Mouse (Mus musculus) heart, embryonic 12.5 days (tissue): ENCODE results near the gene Ccnjl. TPM values are rescaled to one million over a fixed set of nuclear protein-coding genes. Genes with fewer than 3 reads are reported as not detected.

Experiments
- ATAC-seq: fragments of 200-750 bp; cut with Nextera tagmentation; 2 replicates; pipeline ENCODE4 v1.8.0; 2017; ENCODE audit warnings: moderate TSS enrichment, moderate library complexity; ENCODE audit not compliant: insufficient number of reproducible peaks, low FRiP score
- H3K27ac ChIP-seq: fragments of 300-500 bp; sonication (generic); 2 replicates; pipeline ENCODE4 v1.5.1; 2016; ENCODE audit warnings: mild to moderate bottlenecking, moderate library complexity; ENCODE audit not compliant: poor library complexity, severe bottlenecking
- H3K27me3 ChIP-seq: fragments of 300-500 bp; sonication (generic); replicated peaks from 2 replicates; pipeline ENCODE4 v1.6.1; 2016; ENCODE audit warnings: mild to moderate bottlenecking, moderate library complexity
- H3K36me3 ChIP-seq: fragments of 300-500 bp; sonication (generic); 2 replicates; pipeline ENCODE4 v1.6.1; 2016; ENCODE audit warnings: mild to moderate bottlenecking, moderate library complexity
- H3K4me1 ChIP-seq: fragments of 300-500 bp; sonication (generic); replicated peaks from 2 replicates; pipeline ENCODE4 v1.6.1; 2016; ENCODE audit warnings: mild to moderate bottlenecking
- H3K4me2 ChIP-seq: fragments of 300-500 bp; sonication (generic); 2 replicates; pipeline ENCODE4 v1.6.1; 2016; ENCODE audit warnings: mild to moderate bottlenecking, moderate library complexity
- H3K4me3 ChIP-seq: fragments of 300-500 bp; sonication (generic); 2 replicates; pipeline ENCODE4 v1.5.1; 2016; ENCODE audit warnings: mild to moderate bottlenecking
- H3K9ac ChIP-seq: fragments of 300-500 bp; sonication (generic); 2 replicates; pipeline ENCODE4 v1.6.1; 2016; ENCODE audit warnings: mild to moderate bottlenecking, moderate library complexity
- H3K9me3 ChIP-seq: fragments of 300-500 bp; sonication (generic); replicated peaks from 2 replicates; pipeline ENCODE4 v1.6.1; 2016; ENCODE audit warnings: mild to moderate bottlenecking, moderate library complexity
- whole genome bisulfite sequencing: fragments of 180-500 bp; shearing (Covaris S2); methylation state at CpG from one replicate; pipeline ENCODE4 v1.1.7; 2016; 5-methylcytosine and 5-hydroxymethylcytosine counted together
- polyA plus RNA-seq: library from polyadenylated mRNA; unstranded; fragments of >200 nt; fragmentation: Nextera tagmentation; extraction: Ambion mirVana; gene quantifications from 2 replicates; pipeline ENCODE4 v1.2.1, GENCODE M21; 2016

Ccnjl gene
- polyA plus RNA-seq, 1 experiment from 2014 or later, result 18.9 TPM

DNA sequence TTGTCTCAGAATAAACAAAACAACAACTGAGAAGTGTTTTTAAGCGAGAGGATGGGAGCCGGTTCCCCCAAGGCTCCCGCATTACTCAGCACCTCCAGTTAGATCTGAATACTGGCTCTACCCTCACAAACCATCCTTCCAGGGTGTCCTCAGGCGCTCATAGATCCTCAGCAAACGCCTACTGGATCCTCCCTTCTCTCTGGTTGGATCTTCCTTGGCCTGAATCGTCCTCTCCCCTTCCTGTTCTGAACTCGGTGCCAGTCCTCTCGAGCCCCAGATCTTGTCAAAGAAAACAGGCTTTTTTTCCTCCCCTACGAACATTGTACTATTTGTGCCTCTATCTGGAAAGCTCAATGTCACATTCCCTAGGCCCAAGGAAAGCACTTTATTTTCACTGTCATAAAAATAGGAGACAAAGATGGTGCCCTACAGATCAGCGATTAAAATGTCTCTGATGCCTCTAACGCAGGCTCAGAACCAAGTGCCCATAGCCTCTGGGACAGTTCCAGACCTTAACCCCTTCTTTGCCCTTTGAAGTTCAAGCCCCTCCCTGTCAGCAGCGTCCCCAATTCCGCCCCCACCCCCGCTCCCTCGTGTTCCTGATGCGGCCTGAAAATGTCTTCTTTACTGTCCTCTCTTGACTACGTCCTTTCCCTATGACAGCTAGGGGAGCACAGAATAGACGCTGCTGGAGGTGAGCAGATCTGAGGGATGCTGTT is 98.5 kb downstream of the Ccnjl start:
- peak overlapping the region; percentile 8; the same call in 1 of the 2 replicates for H3K4me3 ChIP-seq
- H3K9ac ChIP-seq, result no peak overlapping the region
- no peaks in the 10 kb centered on the region for H3K9me3 ChIP-seq
- H3K4me2 ChIP-seq, result peak overlapping the region; percentile 62
- 23% methylated on average over 18 of the region's 18 CpGs for WGBS
- 0 out of 2 replicates have a peak overlapping the region, but pooled peaks have one; percentile 20 for H3K27ac ChIP-seq
- ATAC-seq, result no peak
- no peaks in the 10 kb centered on the region for H3K27me3 ChIP-seq
- H3K4me1 ChIP-seq, result peaks cover 28% of the 10 kb centered on the region
- no peaks in the 10 kb centered on the region for H3K36me3 ChIP-seq

DNA sequence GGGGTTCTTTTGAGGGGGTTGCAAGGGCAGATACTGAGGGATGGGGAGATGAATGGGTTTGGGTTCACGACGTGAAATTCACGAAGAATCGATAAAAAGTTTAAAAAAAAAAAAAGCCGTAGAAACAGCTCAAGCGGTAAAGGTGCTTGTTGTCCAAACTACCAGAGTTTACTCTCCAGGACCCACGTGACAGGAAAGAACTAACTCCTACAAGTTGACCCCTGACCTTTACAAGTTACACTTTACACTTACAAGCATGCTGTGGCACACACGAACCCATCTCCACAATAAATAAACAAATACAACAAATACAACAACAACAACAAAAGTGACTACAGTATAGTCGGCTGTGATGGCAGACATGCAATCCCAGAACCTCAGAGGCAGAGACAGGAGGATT is 103.1 kb downstream of the Ccnjl start:
- H3K4me2 ChIP-seq, result no peak overlapping the region
- H3K9ac ChIP-seq, result no peak overlapping the region
- no peak overlapping the region for H3K27ac ChIP-seq
- WGBS, result 82% methylated on average over 9 of the region's 9 CpGs
- no peak overlapping the region for H3K4me3 ChIP-seq
- no peaks in the 10 kb centered on the region for H3K36me3 ChIP-seq
- peaks cover 42% of the 10 kb centered on the region for H3K4me1 ChIP-seq
- ATAC-seq, result no peak
- no peaks in the 10 kb centered on the region for H3K27me3 ChIP-seq
- no peaks in the 10 kb centered on the region for H3K9me3 ChIP-seq

DNA sequence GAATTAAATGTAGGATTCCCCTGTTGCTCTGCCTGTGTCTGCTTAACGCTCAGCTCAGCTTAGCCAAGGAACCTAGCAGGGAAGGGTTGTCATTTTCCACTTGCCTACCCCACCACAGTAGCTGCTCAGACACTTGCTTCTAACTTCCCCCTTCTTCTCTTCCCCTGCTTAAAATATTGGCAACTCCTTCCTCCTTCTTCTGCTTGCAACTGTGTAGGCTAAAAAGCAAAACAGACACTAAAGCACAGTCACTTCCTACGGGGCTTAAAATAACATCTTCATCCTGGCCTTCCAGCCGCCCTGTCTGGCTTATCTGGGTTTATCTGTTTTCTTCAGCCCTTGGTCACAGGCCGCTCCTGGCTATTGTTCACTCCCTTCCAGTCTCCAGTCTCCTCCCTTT is 104.0 kb downstream of the Ccnjl start:
- H3K4me2 ChIP-seq, result no peak overlapping the region

DNA sequence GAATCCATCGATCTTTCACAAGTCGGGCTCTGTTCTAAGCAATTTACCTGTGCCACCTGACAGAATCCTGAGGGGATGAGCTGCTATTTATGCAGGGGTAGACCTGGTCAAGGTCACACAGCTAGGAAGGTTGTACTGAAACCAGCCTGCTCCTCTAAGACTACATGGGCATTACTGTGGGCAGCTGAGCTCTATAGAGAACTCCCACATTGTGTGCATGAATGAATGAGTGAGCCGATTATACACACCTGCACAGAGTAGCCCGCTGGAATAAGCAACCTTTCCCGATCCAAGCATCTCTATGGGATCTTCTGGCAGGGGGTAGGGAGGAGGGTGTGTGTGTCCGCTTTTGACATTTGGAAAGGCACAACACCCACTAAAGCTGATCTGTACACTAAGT is 104.6 kb downstream of the Ccnjl start:
- H3K27ac ChIP-seq, result peak overlapping the region; percentile 74
- no peak overlapping the region for H3K4me3 ChIP-seq
- ATAC-seq, result no peak
- no peaks in the 10 kb centered on the region for H3K36me3 ChIP-seq
- H3K9me3 ChIP-seq, result no peaks in the 10 kb centered on the region
- no peak overlapping the region for H3K9ac ChIP-seq
- no peak overlapping the region for H3K4me2 ChIP-seq
- no peaks in the 10 kb centered on the region for H3K27me3 ChIP-seq
- WGBS, result 67% methylated on average over 6 of the region's 6 CpGs
- H3K4me1 ChIP-seq, result peaks cover 26% of the 10 kb centered on the region

More for the DNA sequence above, 104.0 kb downstream of the Ccnjl start:
- H3K27ac ChIP-seq, result peak overlapping the region; percentile 74
- no peak overlapping the region for H3K4me3 ChIP-seq
- H3K36me3 ChIP-seq, result no peaks in the 10 kb centered on the region
- H3K9me3 ChIP-seq, result no peaks in the 10 kb centered on the region
- H3K27me3 ChIP-seq, result no peaks in the 10 kb centered on the region
- H3K4me1 ChIP-seq, result peaks cover 32% of the 10 kb centered on the region
- 0 out of 2 replicates have a peak overlapping the region, but pooled peaks have one; percentile 30 for H3K9ac ChIP-seq
- ATAC-seq, result no peak
- 10% methylated on average over 4 of the region's 4 CpGs for WGBS

DNA sequence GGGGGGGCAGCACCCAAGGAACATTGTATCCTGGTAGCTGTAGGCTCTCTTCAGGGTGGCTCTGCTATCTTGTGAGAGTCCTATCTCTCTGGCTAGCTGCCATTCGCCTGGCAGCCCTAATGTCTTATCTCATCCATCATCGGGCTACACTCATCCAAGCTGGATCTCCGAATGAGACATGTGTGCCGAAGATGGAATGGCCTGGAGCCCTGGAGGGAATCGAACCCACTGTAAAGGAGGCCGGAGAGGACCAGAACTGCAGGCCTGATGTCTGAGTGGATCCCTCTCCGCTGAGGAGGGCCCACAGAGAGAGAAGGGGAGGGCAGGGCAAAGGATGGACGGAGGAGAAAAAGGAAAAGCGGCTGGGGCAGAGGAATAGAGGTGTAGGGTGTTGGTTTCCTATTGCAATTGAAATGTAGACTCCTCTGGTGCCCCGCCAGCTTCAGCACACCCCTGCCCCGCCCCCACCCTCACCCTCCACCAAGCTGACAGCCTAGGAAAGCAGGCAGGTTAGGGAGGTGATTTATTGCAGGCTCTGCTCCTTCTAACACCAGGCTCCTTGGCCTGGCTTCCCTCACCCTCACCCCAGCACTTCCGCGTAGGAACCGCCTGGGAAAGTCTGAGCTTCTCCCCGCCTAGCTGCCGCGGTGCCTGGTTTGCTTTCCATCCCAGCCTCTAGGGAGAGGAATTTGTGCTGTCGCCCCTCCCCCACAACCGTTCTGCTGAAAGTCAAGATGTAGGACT is 105.2 kb downstream of the Ccnjl start:
- Histone ChIP-seq H3K27me3 (no peaks in the 10 kb centered on the region), H3K27ac (peak overlapping the region; percentile 74), H3K4me2 (peak overlapping the region; percentile 50), H3K4me1 (peaks cover 25% of the 10 kb centered on the region), H3K4me3 (0 out of 2 replicates have a peak overlapping the region, but pooled peaks have one; percentile 7), H3K36me3 (no peaks in the 10 kb centered on the region), H3K9ac (no peak overlapping the region; the same call in 1 of the 2 replicates), H3K9me3 (no peaks in the 10 kb centered on the region)
- peak; percentile 77 for ATAC-seq
- WGBS, result 9% methylated on average over 19 of the region's 19 CpGs

Other genes starting within 250 kb of the Ccnjl start
- 117 and 121 TPM in 2 replicates for gene Pttg1, start 102.5 kb upstream of the Ccnjl start, polyA plus RNA-seq
- gene Slu7, start 95.0 kb upstream of the Ccnjl start, polyA plus RNA-seq, result 42.1 and 44.3 TPM in 2 replicates
- 2.0 TPM in 2 replicates for gene C1qtnf2, start 54.5 kb upstream of the Ccnjl start, polyA plus RNA-seq
- 4.6 and 5.6 TPM in 2 replicates for gene 4933415A04Rik, start 58.3 kb downstream of the Ccnjl start, polyA plus RNA-seq
- not detected in 2 replicates for gene Fabp6, start 72.8 kb downstream of the Ccnjl start, polyA plus RNA-seq
- 31.4 and 31.9 TPM in 2 replicates for gene Pwwp2a, start 153.2 kb downstream of the Ccnjl start, polyA plus RNA-seq
- gene Ttc1, start 219.2 kb downstream of the Ccnjl start, polyA plus RNA-seq, result 57.3 and 57.4 TPM in 2 replicates